Mouse (Mus musculus): ENCODE results near the gene Gdf9. TPM values are rescaled to one million over a fixed set of nuclear protein-coding genes. Genes with fewer than 3 reads are reported as not detected.
A peak's percentile ranks its signal among the peaks of the same experiment; 100 is the strongest.

Gdf9 gene
- total and polyA plus RNA-seq, 2 experiments from 2014 or later = 0.79 to 0.95 TPM

DNA sequence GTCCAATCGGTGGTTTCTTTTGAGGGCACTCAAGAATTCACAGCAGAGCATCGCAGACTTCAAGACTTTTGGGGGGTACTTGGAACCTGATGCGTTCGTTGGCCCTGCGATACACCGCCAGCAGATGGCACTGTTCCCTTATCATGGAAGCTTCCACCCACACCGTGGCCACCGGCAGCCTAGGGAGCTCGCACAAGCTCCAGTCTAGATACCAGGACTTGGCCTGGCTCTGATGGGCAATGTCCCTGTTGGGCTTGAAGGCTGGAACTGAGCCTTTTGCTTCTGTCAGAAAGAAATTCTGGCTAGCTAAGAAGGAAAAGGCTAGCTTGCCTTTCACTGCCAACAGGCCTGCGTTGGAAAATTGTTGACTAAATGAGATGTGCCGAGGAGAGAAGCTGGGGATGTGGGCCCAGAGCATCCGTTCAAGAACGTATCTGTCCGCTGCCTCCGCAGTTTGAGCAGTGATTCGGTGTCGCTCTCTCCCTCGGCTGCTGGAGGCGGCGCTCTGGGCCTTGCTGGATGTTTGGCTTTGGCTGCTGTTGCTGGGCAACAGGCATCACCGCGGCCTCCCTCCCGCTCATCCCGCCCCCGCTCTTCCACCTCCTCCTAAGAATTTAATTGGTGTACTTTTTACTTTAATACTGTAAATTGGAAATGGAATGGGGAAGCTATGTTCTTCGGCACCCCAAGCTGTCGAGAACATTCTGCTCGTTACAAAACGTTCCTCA lies 39.3 kb downstream of the Gdf9 start, which contains the start of gene Gm9837:
Gene Gm9837 (minus strand): TSS at position 512 of the 728 bp plus-strand sequence.
- Histone ChIP-seq H3K27me3 (ENCODE audit: control insufficient read depth, insufficient read depth, low read length) (peaks cover 47% of the 10 kb centered on the region), H3K27ac (ENCODE audit: low read depth) (no peak within 1 kb of the TSS), H3K9ac (replicated peaks; ENCODE audit: low read depth, low read length) (no peak within 1 kb of the TSS; the same call in 1 of the 2 replicates)

GRCm38 (mm10) chr11:53472709-53473108 lies 41.9 kb downstream of the Gdf9 start:
- no peak overlapping the region for H3K4me3 ChIP-seq (ENCODE audit: low read depth, low read length)
- H3K27me3 ChIP-seq (ENCODE audit: control insufficient read depth, insufficient read depth, low read length) = peaks cover 47% of the 10 kb centered on the region
- no peaks in the 10 kb centered on the region for H3K36me3 ChIP-seq (replicated peaks; ENCODE audit: control insufficient read depth, insufficient read depth, low read length)

More for the DNA sequence above, 39.3 kb downstream of the Gdf9 start, which contains the start of gene Gm9837:
- Histone ChIP-seq H3K4me3 (ENCODE audit: low read depth, low read length) (peak within 1 kb of the TSS; percentile 2; the same call in 1 of the 2 replicates), H3K4me1 (ENCODE audit: control insufficient read depth, insufficient read depth) (no peaks in the 10 kb centered on the region), H3K36me3 (replicated peaks; ENCODE audit: control insufficient read depth, insufficient read depth, low read length) (no peaks in the 10 kb centered on the region), H3K4me2 (ENCODE audit: low read depth, low read length) (peak within 1 kb of the TSS; percentile 50), H3K9me3 (replicated peaks; ENCODE audit: control insufficient read depth, low read length) (no peaks in the 10 kb centered on the region)
- TF ChIP-seq CTCF (IDR thresholded peaks at IDR 0.05; ENCODE audit: low read depth) = peak; percentile 90
- TF ChIP-seq EP300 (IDR thresholded peaks at IDR 0.05; ENCODE audit: low read depth) = no peak
- peak; percentile 79 for DNase-seq (ENCODE audit: low spot score)
- WGBS = 2% methylated on average over 29 of the region's 29 CpGs
- peak; percentile 85 for ATAC-seq (ENCODE audit: insufficient read depth, low read depth)

GRCm38 (mm10) chr11:53475620-53476019 lies 44.8 kb downstream of the Gdf9 start:
- Histone ChIP-seq H3K4me3 (ENCODE audit: low read depth, low read length) (no peak overlapping the region), H3K9ac (replicated peaks; ENCODE audit: low read depth, low read length) (no peak overlapping the region), H3K4me2 (ENCODE audit: low read depth, low read length) (no peak overlapping the region), H3K27me3 (ENCODE audit: control insufficient read depth, insufficient read depth, low read length) (peaks cover 69% of the 10 kb centered on the region), H3K27ac (ENCODE audit: low read depth) (no peak overlapping the region), H3K36me3 (replicated peaks; ENCODE audit: control insufficient read depth, insufficient read depth, low read length) (no peaks in the 10 kb centered on the region), H3K9me3 (replicated peaks; ENCODE audit: control insufficient read depth, low read length) (no peaks in the 10 kb centered on the region), H3K4me1 (ENCODE audit: control insufficient read depth, insufficient read depth) (0 out of 2 replicates have a peak, but pooled peaks cover 10% of the 10 kb centered on the region)
- TF ChIP-seq EP300 (IDR thresholded peaks at IDR 0.05; ENCODE audit: low read depth) (no peak), CTCF (IDR thresholded peaks at IDR 0.05; ENCODE audit: low read depth) (no peak)
- DNase-seq (ENCODE audit: low spot score) = no peak
- ATAC-seq (ENCODE audit: insufficient read depth, low read depth) = no peak
- 30% methylated on average over 8 of the region's 8 CpGs for WGBS

More at GRCm38 (mm10) chr11:53472709-53473108, 41.9 kb downstream of the Gdf9 start:
- no peak overlapping the region for H3K27ac ChIP-seq (ENCODE audit: low read depth)
- ATAC-seq (ENCODE audit: insufficient read depth, low read depth) (no peak), DNase-seq (ENCODE audit: low spot score) (no peak)
- no peaks in the 10 kb centered on the region for H3K9me3 ChIP-seq (replicated peaks; ENCODE audit: control insufficient read depth, low read length)
- H3K4me1 ChIP-seq (ENCODE audit: control insufficient read depth, insufficient read depth) = no peaks in the 10 kb centered on the region
- H3K9ac ChIP-seq (replicated peaks; ENCODE audit: low read depth, low read length) = no peak overlapping the region
- TF ChIP-seq EP300 (IDR thresholded peaks at IDR 0.05; ENCODE audit: low read depth) (no peak), CTCF (IDR thresholded peaks at IDR 0.05; ENCODE audit: low read depth) (no peak)
- 78% methylated on average over 3 of the region's 3 CpGs for WGBS
- no peak overlapping the region for H3K4me2 ChIP-seq (ENCODE audit: low read depth, low read length)

- TF ChIP-seq CTCF (IDR thresholded peaks at IDR 0.05; ENCODE audit: low read depth) = no peak
- TF ChIP-seq EP300 (IDR thresholded peaks at IDR 0.05; ENCODE audit: low read depth) = no peak
- H3K27ac ChIP-seq (ENCODE audit: low read depth) = no peak overlapping the region
- DNase-seq (ENCODE audit: low spot score) = no peak
- H3K4me1 ChIP-seq (ENCODE audit: control insufficient read depth, insufficient read depth) = 0 out of 2 replicates have a peak, but pooled peaks cover 10% of the 10 kb centered on the region
- no peak overlapping the region for H3K9ac ChIP-seq (replicated peaks; ENCODE audit: low read depth, low read length)
- H3K27me3 ChIP-seq (ENCODE audit: control insufficient read depth, insufficient read depth, low read length) = peaks cover 59% of the 10 kb centered on the region
- no peaks in the 10 kb centered on the region for H3K36me3 ChIP-seq (replicated peaks; ENCODE audit: control insufficient read depth, insufficient read depth, low read length)
- H3K4me2 ChIP-seq (ENCODE audit: low read depth, low read length) = no peak overlapping the region
- no peak overlapping the region; the same call in 1 of the 2 replicates for H3K4me3 ChIP-seq (ENCODE audit: low read depth, low read length)
- no peaks in the 10 kb centered on the region for H3K9me3 ChIP-seq (replicated peaks; ENCODE audit: control insufficient read depth, low read length)
- no peak for ATAC-seq (ENCODE audit: insufficient read depth, low read depth)
- WGBS = 79% methylated on average over 7 of the region's 7 CpGs
Observed at GRCm38 (mm10) chr11:53477833-53478232, 47.0 kb downstream of the Gdf9 start.

DNA sequence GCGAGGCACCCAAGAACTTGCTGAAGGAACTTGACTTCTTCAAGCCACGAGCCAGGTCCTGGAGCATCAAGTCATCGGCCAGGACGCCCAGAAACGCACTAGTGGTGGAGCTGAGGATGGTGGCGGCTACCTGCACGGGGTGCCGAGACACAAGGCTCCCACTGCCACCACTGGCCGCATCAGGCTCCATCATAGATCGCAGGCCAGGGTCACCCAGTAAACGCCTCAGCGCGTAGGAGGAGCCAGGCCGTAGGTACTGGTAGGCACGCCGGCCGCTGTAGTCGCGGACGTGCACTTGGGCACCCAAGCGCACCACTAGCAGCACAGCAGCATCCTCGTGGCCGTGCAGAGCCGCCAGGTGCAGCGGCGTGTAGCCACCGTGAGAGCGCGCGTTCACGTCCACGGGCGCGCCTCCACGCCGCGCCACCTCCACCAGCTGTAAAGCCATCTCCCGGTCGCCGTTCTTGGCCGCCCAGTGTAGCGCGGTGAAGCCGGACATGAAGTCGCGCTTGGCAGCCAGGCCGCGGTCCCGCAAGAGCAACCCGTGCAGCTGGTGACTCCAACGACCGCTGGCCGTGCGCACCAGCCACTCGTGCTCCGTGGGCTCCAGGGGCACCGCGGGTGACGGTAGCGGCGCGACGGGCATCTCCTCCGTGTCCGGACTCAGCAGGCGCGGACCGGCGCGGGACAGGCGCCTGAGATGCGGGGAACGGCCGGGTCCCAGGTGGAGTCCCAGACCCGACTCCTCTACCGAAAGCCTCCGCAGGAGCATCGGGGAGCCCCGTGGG lies 47.8 kb downstream of the Gdf9 start:
- 7% methylated on average over 79 of the region's 79 CpGs for WGBS
- peak overlapping the region; percentile 89 for H3K4me2 ChIP-seq (ENCODE audit: low read depth, low read length)
- peaks cover 54% of the 10 kb centered on the region for H3K27me3 ChIP-seq (ENCODE audit: control insufficient read depth, insufficient read depth, low read length)
- H3K4me1 ChIP-seq (ENCODE audit: control insufficient read depth, insufficient read depth) = 0 out of 2 replicates have a peak, but pooled peaks cover 10% of the 10 kb centered on the region
- H3K9ac ChIP-seq (replicated peaks; ENCODE audit: low read depth, low read length) = peak overlapping the region; percentile 38; the same call in 1 of the 2 replicates
- peak overlapping the region; percentile 58 for H3K4me3 ChIP-seq (ENCODE audit: low read depth, low read length)
- H3K27ac ChIP-seq (ENCODE audit: low read depth) = no peak overlapping the region
- H3K9me3 ChIP-seq (replicated peaks; ENCODE audit: control insufficient read depth, low read length) = no peaks in the 10 kb centered on the region
- TF ChIP-seq EP300 (IDR thresholded peaks at IDR 0.05; ENCODE audit: low read depth) = no peak
- no peak for TF ChIP-seq CTCF (IDR thresholded peaks at IDR 0.05; ENCODE audit: low read depth)
- no peaks in the 10 kb centered on the region for H3K36me3 ChIP-seq (replicated peaks; ENCODE audit: control insufficient read depth, insufficient read depth, low read length)
- DNase-seq (ENCODE audit: low spot score) = no peak
- ATAC-seq (ENCODE audit: insufficient read depth, low read depth) = peak; percentile 27; the same call in 1 of the 2 replicates

Measured in heart, postnatal 0 days (tissue).